In genomic region chr16:51577915-51578593, GRCm38 (mm10) we compare ENCODE assay signal across 25 mouse cellular contexts.
DNase-seq lines count a peak whose midpoint lies in the region; ATAC-seq lines count a peak whose summit lies in the region.
"Had no signal": no experiment of that assay in that cellular context is flagged by ENCODE, and none has a peak within 500 bp of the region (broad histone marks: within the 10 kb centered on the region; RNA-seq: fewer than 3 reads in every experiment).

No protein-coding gene starts in this region.

- DNase-seq in forebrain, embryonic 11.5 days (ENCODE audit: low spot score) = no peak
- no peak for DNase-seq in midbrain, embryonic 11.5 days (ENCODE audit: low spot score, missing footprints)
- DNase-seq in midbrain, embryonic 10.5 days (ENCODE audit: low spot score) = no peak
- no peak for DNase-seq in neural tube, embryonic 10.5 days (ENCODE audit: extremely low spot score, low spot score)
- DNase-seq: adrenal gland, adult 2 months; adrenal gland, postnatal 14 days; cerebellum, adult 11-12 months; cerebellum, adult 8-10 months; cerebellum, postnatal 14 days; embryo, embryonic 11 days; gastrocnemius, postnatal 10 days; gastrocnemius, postnatal 36 days; heart, adult 2 months; heart, postnatal 14 days; heart, postnatal 4 days had no signal

- no peak overlapping the region for H3K27ac ChIP-seq in forebrain, embryonic 12.5 days
- H3K27ac ChIP-seq in forebrain, embryonic 11.5 days (ENCODE audit: low read depth, low read length) = no peak overlapping the region
- H3K27ac ChIP-seq in midbrain, embryonic 11.5 days (ENCODE audit: low read depth, low read length) = no peak overlapping the region
- no peak overlapping the region for H3K27ac ChIP-seq in midbrain, embryonic 10.5 days (replicated peaks)
- no peak overlapping the region for H3K27ac ChIP-seq in neural tube, embryonic 12.5 days
- H3K27ac ChIP-seq: embryonic facial prominence, embryonic 15.5 days; forebrain, embryonic 13.5 days; heart, adult 2 months; heart, embryonic 10.5 days; heart, embryonic 13.5 days; hindbrain, embryonic 14.5 days had no signal

- no peaks in the 10 kb centered on the region for H3K36me3 ChIP-seq in forebrain, embryonic 12.5 days (replicated peaks)
- no peaks in the 10 kb centered on the region for H3K36me3 ChIP-seq in forebrain, embryonic 11.5 days (ENCODE audit: control insufficient read depth, insufficient read depth, low read length)
- no peaks in the 10 kb centered on the region for H3K36me3 ChIP-seq in midbrain, embryonic 11.5 days (ENCODE audit: control insufficient read depth, insufficient read depth, low read length)
- no peaks in the 10 kb centered on the region for H3K36me3 ChIP-seq in midbrain, embryonic 10.5 days
- no peaks in the 10 kb centered on the region for H3K36me3 ChIP-seq in neural tube, embryonic 12.5 days
- H3K36me3 ChIP-seq: embryonic facial prominence, embryonic 15.5 days; heart, embryonic 10.5 days; heart, embryonic 13.5 days had no signal

- 54% methylated on average over 2 of the region's 2 CpGs for WGBS in forebrain, embryonic 12.5 days
- 63% methylated on average over 2 of the region's 2 CpGs for WGBS in forebrain, embryonic 11.5 days
- WGBS in midbrain, embryonic 11.5 days = 64% methylated on average over 2 of the region's 2 CpGs
- WGBS in midbrain, embryonic 10.5 days = 82% methylated on average over 2 of the region's 2 CpGs
- 31% methylated on average over 2 of the region's 2 CpGs for WGBS in neural tube, embryonic 12.5 days

- no peaks in the 10 kb centered on the region for H3K4me1 ChIP-seq in forebrain, embryonic 12.5 days
- H3K4me1 ChIP-seq in forebrain, embryonic 11.5 days (replicated peaks; ENCODE audit: control insufficient read depth, insufficient read depth, low read length) = no peaks in the 10 kb centered on the region
- no peaks in the 10 kb centered on the region for H3K4me1 ChIP-seq in midbrain, embryonic 11.5 days (ENCODE audit: control insufficient read depth, insufficient read depth, low read length)
- no peaks in the 10 kb centered on the region for H3K4me1 ChIP-seq in midbrain, embryonic 10.5 days
- H3K4me1 ChIP-seq in neural tube, embryonic 12.5 days = no peaks in the 10 kb centered on the region
- H3K4me1 ChIP-seq: embryonic facial prominence, embryonic 15.5 days; forebrain, embryonic 13.5 days; heart, embryonic 10.5 days; heart, embryonic 13.5 days had no signal

- H3K9ac ChIP-seq in forebrain, embryonic 12.5 days = no peak overlapping the region
- H3K9ac ChIP-seq in forebrain, embryonic 11.5 days (ENCODE audit: low read length) = no peak overlapping the region
- no peak overlapping the region for H3K9ac ChIP-seq in midbrain, embryonic 11.5 days (ENCODE audit: low read length)
- no peak overlapping the region for H3K9ac ChIP-seq in neural tube, embryonic 12.5 days
- H3K9ac ChIP-seq: embryonic facial prominence, embryonic 15.5 days; forebrain, embryonic 13.5 days; heart, embryonic 13.5 days; hindbrain, embryonic 14.5 days had no signal

- no peaks in the 10 kb centered on the region for H3K9me3 ChIP-seq in forebrain, embryonic 12.5 days
- no peaks in the 10 kb centered on the region for H3K9me3 ChIP-seq in forebrain, embryonic 11.5 days (ENCODE audit: control insufficient read depth, low read length)
- H3K9me3 ChIP-seq in midbrain, embryonic 11.5 days (ENCODE audit: control insufficient read depth, low read length) = no peaks in the 10 kb centered on the region
- no peaks in the 10 kb centered on the region for H3K9me3 ChIP-seq in midbrain, embryonic 10.5 days (replicated peaks)
- H3K9me3 ChIP-seq in neural tube, embryonic 12.5 days = no peaks in the 10 kb centered on the region
- H3K9me3 ChIP-seq: embryonic facial prominence, embryonic 15.5 days; forebrain, embryonic 13.5 days; heart, embryonic 10.5 days; heart, embryonic 13.5 days had no signal

- H3K4me2 ChIP-seq in forebrain, embryonic 12.5 days = no peak overlapping the region
- no peak overlapping the region for H3K4me2 ChIP-seq in forebrain, embryonic 11.5 days (ENCODE audit: low read depth, low read length, severe bottlenecking)
- H3K4me2 ChIP-seq in midbrain, embryonic 11.5 days = no peak overlapping the region
- no peak overlapping the region for H3K4me2 ChIP-seq in neural tube, embryonic 12.5 days (replicated peaks)
- H3K4me2 ChIP-seq: embryonic facial prominence, embryonic 15.5 days; forebrain, embryonic 13.5 days; heart, embryonic 13.5 days; hindbrain, embryonic 14.5 days had no signal

- no peak overlapping the region for H3K4me3 ChIP-seq in forebrain, embryonic 12.5 days (replicated peaks)
- H3K4me3 ChIP-seq in forebrain, embryonic 11.5 days (ENCODE audit: low read depth, low read length) = no peak overlapping the region
- no peak overlapping the region for H3K4me3 ChIP-seq in midbrain, embryonic 11.5 days (ENCODE audit: low read depth, low read length)
- no peak overlapping the region for H3K4me3 ChIP-seq in midbrain, embryonic 10.5 days
- H3K4me3 ChIP-seq in neural tube, embryonic 12.5 days = no peak overlapping the region
- H3K4me3 ChIP-seq: embryonic facial prominence, embryonic 15.5 days; forebrain, embryonic 13.5 days; heart, adult 2 months; heart, embryonic 10.5 days; heart, embryonic 13.5 days had no signal

- H3K27me3 ChIP-seq in forebrain, embryonic 12.5 days = no peaks in the 10 kb centered on the region
- H3K27me3 ChIP-seq in forebrain, embryonic 11.5 days (ENCODE audit: control insufficient read depth, insufficient read depth, low read length) = no peaks in the 10 kb centered on the region
- no peaks in the 10 kb centered on the region for H3K27me3 ChIP-seq in midbrain, embryonic 11.5 days (ENCODE audit: control insufficient read depth, insufficient read depth, low read length)
- H3K27me3 ChIP-seq in midbrain, embryonic 10.5 days (ENCODE audit: low read depth, poor library complexity, severe bottlenecking) = no peaks in the 10 kb centered on the region
- H3K27me3 ChIP-seq in neural tube, embryonic 12.5 days (replicated peaks) = no peaks in the 10 kb centered on the region
- H3K27me3 ChIP-seq: embryonic facial prominence, embryonic 15.5 days; forebrain, embryonic 13.5 days; heart, embryonic 13.5 days had no signal

- 0 out of 2 replicates have a peak, but pooled peaks have one; percentile 33 for ATAC-seq in forebrain, embryonic 12.5 days (ENCODE audit: low FRiP score)
- no peak for ATAC-seq in forebrain, embryonic 11.5 days (replicated peaks; ENCODE audit: low FRiP score)
- ATAC-seq in midbrain, embryonic 11.5 days (ENCODE audit: low FRiP score) = peak; percentile 58; the same call in 1 of the 2 replicates
- peak; percentile 48; the same call in 1 of the 2 replicates for ATAC-seq in neural tube, embryonic 12.5 days (ENCODE audit: low FRiP score, low read depth)
- ATAC-seq: CD4-positive, CD25-positive, alpha-beta regulatory T cell, adult 4 months; forebrain, embryonic 13.5 days; forebrain, embryonic 16.5 days; intestine, postnatal 0 days had no signal
